Mouse (Mus musculus) gastrocnemius, postnatal 14 days (tissue): ENCODE measurements at regions not wholly inside any gene's neighbourhood (a gene's known extent, or its start where the extent isn't known, plus 50 kb on each side); places are given as distances from the start of the nearest gene placed in this dataset.
"Not testable (repeated sequence)": the region's sequence is repeated elsewhere in the genome, so short reads cannot be mapped to it uniquely, and the experiment has no call there.

ENCODE experiments used
- DNase-seq: peaks from one replicate; pipeline ENCODE4 v3.0.0; 2021; ENCODE audit warnings: mixed read lengths
- intact Hi-C: fragments of 180-260 bp; cut with DNase I; formaldehyde crosslinking; loops from one replicate; pipeline ENCODE4 v1.15.1; 2025; ENCODE audit warnings: low total_unique reads

- DNase-seq, result peak; percentile 42
- intact Hi-C loops, result loop anchor here (5.0 kb wide), 1 partner anchor 45 kb away; no protein-coding TSS in a partner anchor
Measured at GRCm38 (mm10) chr12:8447612-8448011, 52.2 kb downstream of the Rhob start.

- intact Hi-C loops, result loop anchor here (5.0 kb wide), 1 partner anchor 45 kb away; no protein-coding TSS in a partner anchor
- DNase-seq, result no peak
Measured at GRCm38 (mm10) chr12:8447025-8447424, 52.8 kb downstream of the Rhob start.

GRCm38 (mm10) chr12:8444975-8445853, 54.6 kb downstream of the Rhob start:
- intact Hi-C loops, result loop anchor here (5.0 kb wide), 1 partner anchor 47 kb away; no protein-coding TSS in a partner anchor
- peak; percentile 77 for DNase-seq

GRCm38 (mm10) chr12:8443917-8444453, 55.8 kb downstream of the Rhob start:
- no peak for DNase-seq

GRCm38 (mm10) chr12:8443253-8443661, 56.6 kb downstream of the Rhob start:
- intact Hi-C loops, result no loop called here
- no peak for DNase-seq

More at GRCm38 (mm10) chr12:8443917-8444453, 55.8 kb downstream of the Rhob start:
- intact Hi-C loops, result no loop called here

GRCm38 (mm10) chr12:8441275-8441674, 58.5 kb downstream of the Rhob start:
- intact Hi-C loops, result no loop called here
- DNase-seq, result no peak

GRCm38 (mm10) chr12:8440373-8440772, 59.4 kb downstream of the Rhob start:
- intact Hi-C loops, result no loop called here

GRCm38 (mm10) chr12:8439957-8440356, 59.9 kb downstream of the Rhob start:
- intact Hi-C loops, result no loop called here
- DNase-seq, result no peak

More at GRCm38 (mm10) chr12:8440373-8440772, 59.4 kb downstream of the Rhob start:
- DNase-seq, result no peak

- intact Hi-C loops, result no loop called here
- no peak for DNase-seq
Measured at GRCm38 (mm10) chr12:8439486-8439885, 60.3 kb downstream of the Rhob start.

GRCm38 (mm10) chr12:8438638-8439037, 61.2 kb downstream of the Rhob start:
- intact Hi-C loops, result no loop called here
- no peak for DNase-seq

- intact Hi-C loops, result no loop called here
- no peak for DNase-seq
Measured at GRCm38 (mm10) chr12:8436976-8437580, 62.7 kb downstream of the Rhob start.

GRCm38 (mm10) chr12:8436553-8436952, 63.3 kb downstream of the Rhob start:
- DNase-seq, result no peak
- intact Hi-C loops, result no loop called here

- DNase-seq, intact Hi-C loops: not testable (repeated sequence)
Measured at GRCm38 (mm10) chr12:8435651-8436348, 64.0 kb downstream of the Rhob start.

- intact Hi-C loops, result no loop called here
- DNase-seq, result no peak
Measured at GRCm38 (mm10) chr12:8428228-8428990, 71.4 kb downstream of the Rhob start.

GRCm38 (mm10) chr12:8424515-8424914, 75.3 kb downstream of the Rhob start:
- DNase-seq, result no peak
- intact Hi-C loops, result no loop called here

- no peak for DNase-seq
- intact Hi-C loops, result no loop called here
Measured at GRCm38 (mm10) chr12:8422676-8423075, 77.1 kb downstream of the Rhob start.

- intact Hi-C loops, result no loop called here
- no peak for DNase-seq
Measured at GRCm38 (mm10) chr12:8421271-8421567, 78.6 kb downstream of the Rhob start.

- no peak for DNase-seq
- intact Hi-C loops, result no loop called here
Measured at GRCm38 (mm10) chr12:8420511-8421270, 79.1 kb downstream of the Rhob start.

GRCm38 (mm10) chr12:8418890-8419289, 80.9 kb downstream of the Rhob start:
- intact Hi-C loops, result no loop called here
- DNase-seq, result no peak
